Mouse (Mus musculus) megakaryocyte, embryonic 14.5 days (primary cell): ENCODE results near the gene Akr1c14.

Experiments used
- FLI1 ChIP-seq: IDR thresholded peaks from 2 replicates; pipeline ENCODE4 v1.6.1; 2012; ENCODE audit warnings: low read length, inconsistent platforms, mixed read lengths
- GATA1 ChIP-seq: IDR thresholded peaks from 3 replicates; pipeline ENCODE4 v1.6.1; 2012; ENCODE audit warnings: mixed read lengths, low read length, inconsistent platforms, borderline replicate concordance

GRCm38 (mm10) chr13:4102721-4103120, 53.9 kb downstream of the Akr1c14 start:
- TF ChIP-seq GATA1: no peak
- TF ChIP-seq FLI1: no peak
